Mouse (Mus musculus) heart, adult 8-10 months (tissue): ENCODE data around the gene Col4a6. TPM values are rescaled to one million over a fixed set of nuclear protein-coding genes. Genes with fewer than 3 reads are reported as not detected.

Source experiments
- DNase-seq: peaks from one replicate; pipeline ENCODE4 v3.0.0; 2022; ENCODE audit warnings: low spot score
- total RNA-seq, 4 experiments: library from RNA; stranded (reverse); gene quantifications; 2 replicates each; pipeline ENCODE4 v1.2.4; 2022

Gene Col4a6
- total RNA-seq, 4 experiments from 2014 or later: 1.4 to 2.0 (median 1.8) TPM

GRCm38 (mm10) chrX:141265986-141266385, 207.9 kb downstream of the Col4a6 start:
- no peak for DNase-seq

- DNase-seq: no peak
Observed at GRCm38 (mm10) chrX:141249636-141250035, 224.2 kb downstream of the Col4a6 start.

GRCm38 (mm10) chrX:141236564-141237333, 237.1 kb downstream of the Col4a6 start:
- peak; percentile 1 for DNase-seq

GRCm38 (mm10) chrX:141228169-141228568, 245.7 kb downstream of the Col4a6 start:
- no peak for DNase-seq

GRCm38 (mm10) chrX:141212802-141213201, 261.1 kb downstream of the Col4a6 start:
- DNase-seq: peak; percentile 19

GRCm38 (mm10) chrX:141198993-141199392, 274.9 kb downstream of the Col4a6 start:
- DNase-seq: no peak

- no peak for DNase-seq
Observed at GRCm38 (mm10) chrX:141195036-141195435, 278.8 kb downstream of the Col4a6 start.

- DNase-seq: peak; percentile 3
Observed at GRCm38 (mm10) chrX:141175353-141175752, 298.5 kb downstream of the Col4a6 start.

- DNase-seq: no peak
Observed at GRCm38 (mm10) chrX:141165067-141165466, 308.8 kb downstream of the Col4a6 start.

GRCm38 (mm10) chrX:141160371-141160770, 313.5 kb downstream of the Col4a6 start:
- no peak for DNase-seq

GRCm38 (mm10) chrX:141158160-141158559, 315.7 kb downstream of the Col4a6 start:
- no peak for DNase-seq

- DNase-seq: no peak
Observed at GRCm38 (mm10) chrX:141157626-141158025, 316.2 kb downstream of the Col4a6 start.

GRCm38 (mm10) chrX:141156696-141157095, 317.2 kb downstream of the Col4a6 start:
- peak; percentile 2 for DNase-seq

GRCm38 (mm10) chrX:141151182-141151581, 322.7 kb downstream of the Col4a6 start:
- no peak for DNase-seq

GRCm38 (mm10) chrX:141150290-141150689, 323.6 kb downstream of the Col4a6 start:
- no peak for DNase-seq

- no peak for DNase-seq
Observed at GRCm38 (mm10) chrX:141149705-141150104, 324.2 kb downstream of the Col4a6 start.

Other genes with a start within 250 kb of the Col4a6 start
- gene Col4a5, start 1.3 kb upstream of the Col4a6 start, total RNA-seq: 10 to 100 TPM; 16.8 to 21.1 (median 18.4) TPM